Mouse (Mus musculus) cerebellum, postnatal 10 days (tissue): ENCODE measurements at regions not wholly inside any gene's neighbourhood (a gene's known extent, or its start where the extent isn't known, plus 50 kb on each side); places are given as distances from the start of the nearest gene placed in this dataset.
A peak's percentile ranks its signal among the peaks of the same experiment; 100 is the strongest.

Experiments
- DNase-seq, 2 experiments: peaks; one replicate each; pipeline ENCODE4 v3.0.0; 2021; ENCODE audit warnings: mixed read lengths in 2 of 2

DNA sequence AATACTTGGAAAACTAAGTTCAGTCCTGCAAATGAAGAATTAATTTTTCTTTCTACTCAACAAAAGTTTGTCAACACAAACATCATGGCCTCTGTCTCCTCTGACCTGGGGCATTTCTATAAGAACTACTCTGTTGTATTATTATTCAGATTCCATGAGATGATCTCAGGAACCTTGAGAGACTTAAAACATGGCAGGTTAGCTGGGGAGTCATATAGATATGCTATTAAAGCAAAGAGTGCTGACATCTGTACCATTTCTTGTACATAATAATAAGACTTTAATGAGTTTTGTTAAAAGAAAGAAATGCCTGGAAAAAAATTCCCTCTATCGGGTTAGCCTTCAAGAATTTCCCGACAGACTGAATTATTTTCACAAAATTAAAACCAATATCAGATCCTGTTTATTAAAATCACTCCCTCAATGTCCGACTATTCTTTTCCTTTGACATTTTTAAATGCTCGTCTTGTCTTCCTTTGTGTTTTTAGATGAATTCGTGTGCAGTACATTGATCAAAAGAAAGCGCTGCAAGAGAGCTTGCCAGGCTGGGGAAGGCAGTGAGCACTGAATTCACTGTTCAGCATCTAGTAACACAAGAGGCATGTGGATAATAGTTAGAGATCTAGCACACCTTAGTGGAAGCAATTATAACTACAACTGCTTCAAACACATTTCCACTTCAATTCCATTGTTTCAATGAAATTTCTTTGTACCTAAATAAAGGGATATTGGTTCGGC lies 145.0 kb upstream of the Cxadr start:
- DNase-seq, result peak; percentile 70 to 76

DNA sequence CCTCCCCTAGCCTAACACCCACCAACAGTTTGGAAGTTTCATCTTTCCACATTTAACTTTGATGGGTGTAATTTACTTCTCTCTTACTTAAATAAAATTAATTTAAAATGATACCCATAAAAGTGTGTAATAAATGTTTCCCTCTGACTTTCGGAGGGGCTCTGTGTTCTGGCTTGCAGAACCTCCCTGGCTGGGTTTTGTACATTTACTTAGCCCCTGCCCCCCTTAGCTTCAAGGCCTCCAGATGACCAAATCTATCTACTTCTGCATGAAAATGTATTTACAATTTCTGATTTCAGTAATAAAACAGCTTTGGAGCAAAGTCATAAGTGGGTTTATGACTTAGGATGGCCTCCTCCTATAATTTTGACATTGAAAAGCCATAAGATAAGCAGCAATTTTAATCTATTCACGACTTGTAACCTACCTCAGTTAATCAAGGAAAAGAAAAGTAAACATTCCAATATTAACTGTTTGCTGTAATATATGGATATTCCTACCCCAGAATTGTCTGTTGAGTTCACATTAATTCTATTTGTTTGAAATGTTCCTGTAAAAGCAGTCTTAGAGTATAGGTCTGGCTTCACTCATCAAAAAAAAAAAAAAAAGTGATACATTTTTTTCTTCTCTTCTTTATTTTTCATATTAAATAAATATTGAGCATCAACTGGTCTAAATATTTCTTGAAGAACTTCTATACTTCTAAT lies 147.2 kb upstream of the Cxadr start:
- no peak for DNase-seq

DNA sequence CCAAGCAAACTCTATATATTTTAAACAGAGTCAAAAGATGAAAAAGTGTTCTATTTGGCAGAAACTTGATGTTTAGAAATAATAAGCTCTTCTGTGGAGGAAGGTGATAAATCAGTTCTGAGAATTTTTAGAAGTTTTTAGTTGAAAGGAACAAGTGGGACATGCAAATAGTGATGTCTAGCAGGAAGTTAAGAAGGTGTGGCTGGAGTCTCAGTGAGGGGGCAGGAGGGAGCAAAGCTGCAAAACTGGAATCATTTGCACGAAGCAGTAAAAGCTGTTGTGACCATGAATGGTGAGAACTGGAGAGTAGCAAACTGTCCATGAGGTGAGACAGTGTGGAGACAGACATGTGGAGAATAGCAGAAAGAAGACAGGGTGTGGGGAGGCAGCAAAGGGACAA lies 157.1 kb upstream of the Cxadr start:
- no peak for DNase-seq

DNA sequence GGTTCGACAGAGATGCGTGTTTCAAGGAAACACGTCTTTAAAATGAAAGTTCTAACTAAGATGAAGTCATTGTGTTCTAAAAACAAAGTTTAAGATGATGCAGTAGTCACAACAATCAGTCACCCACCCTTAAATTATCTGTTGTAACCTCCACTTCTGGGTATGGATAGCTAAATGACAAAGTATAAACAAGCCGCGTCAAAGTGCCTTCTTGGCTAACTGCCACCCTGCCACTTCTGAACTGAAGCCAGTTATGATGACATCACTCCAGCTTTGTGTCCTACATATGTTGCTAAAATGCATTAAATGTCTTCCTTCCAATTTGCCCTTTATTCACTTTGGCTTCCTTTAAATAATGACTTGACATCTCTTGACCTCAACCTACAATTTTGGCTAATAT lies 165.8 kb upstream of the Cxadr start:
- peak; percentile 19 to 36 for DNase-seq

DNA sequence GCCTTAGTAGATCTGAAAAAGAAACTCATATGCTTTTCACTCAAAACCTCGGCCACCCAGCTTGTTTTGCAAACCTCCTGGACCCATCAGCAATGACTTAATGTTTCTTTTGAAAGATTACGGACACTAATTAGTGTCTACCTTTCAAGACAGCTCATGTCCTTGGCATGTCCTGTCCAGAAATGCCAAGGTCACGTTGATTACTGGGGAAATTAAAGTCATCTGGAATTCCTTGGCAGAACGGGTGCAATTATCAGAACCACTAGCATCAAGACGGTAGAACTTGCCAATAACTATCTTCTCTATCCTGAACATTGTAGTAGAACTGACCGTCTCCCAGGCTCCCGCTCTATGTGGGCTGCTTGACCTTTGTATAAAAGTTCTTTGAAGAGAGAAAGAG lies 166.8 kb upstream of the Cxadr start:
- DNase-seq, result no peak

DNA sequence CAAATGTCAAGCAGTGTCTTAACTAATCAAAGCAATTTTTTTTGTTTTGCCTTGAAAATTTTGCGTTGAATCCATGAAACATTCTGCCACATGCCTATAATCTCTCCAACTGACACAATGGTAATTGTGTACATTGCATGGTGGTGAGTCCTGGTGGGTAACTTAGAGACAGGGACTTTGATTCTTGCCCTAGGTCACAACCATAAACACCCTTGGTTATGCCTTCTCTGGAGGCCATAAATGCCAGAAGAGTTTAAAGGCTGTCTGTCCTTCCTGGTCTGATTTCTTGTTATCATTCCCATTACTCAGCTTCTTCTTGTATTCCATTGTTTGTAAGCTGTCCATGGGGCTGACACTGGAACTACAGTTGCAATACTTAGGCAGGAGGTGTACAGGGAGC lies 179.6 kb upstream of the Cxadr start:
- DNase-seq, result no peak

DNA sequence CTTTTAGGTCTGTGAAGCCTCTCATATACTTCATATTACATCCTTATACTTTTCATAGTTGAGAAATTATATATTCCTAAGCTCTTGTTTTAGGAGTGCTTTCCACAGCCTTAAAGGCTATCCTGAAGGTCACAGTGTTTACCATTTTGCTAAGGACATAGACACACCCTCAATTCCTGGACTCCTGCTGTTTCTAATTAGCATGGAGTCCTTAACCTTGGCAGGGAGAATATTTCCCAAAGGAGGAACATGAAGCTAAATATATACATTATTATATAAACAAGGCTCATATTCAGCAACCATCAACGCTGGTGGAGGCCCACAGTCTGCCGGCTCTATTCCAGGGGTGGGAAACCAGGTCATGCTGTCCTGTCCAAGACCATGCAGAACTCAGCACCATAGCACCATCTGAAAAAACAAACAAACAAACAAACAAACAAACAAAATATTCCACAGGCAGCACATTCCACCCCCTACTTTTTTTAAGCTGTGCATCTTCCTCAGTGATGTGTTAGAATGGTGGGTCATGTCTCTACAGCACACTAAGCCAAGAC lies 180.9 kb upstream of the Cxadr start:
- DNase-seq, result no peak

DNA sequence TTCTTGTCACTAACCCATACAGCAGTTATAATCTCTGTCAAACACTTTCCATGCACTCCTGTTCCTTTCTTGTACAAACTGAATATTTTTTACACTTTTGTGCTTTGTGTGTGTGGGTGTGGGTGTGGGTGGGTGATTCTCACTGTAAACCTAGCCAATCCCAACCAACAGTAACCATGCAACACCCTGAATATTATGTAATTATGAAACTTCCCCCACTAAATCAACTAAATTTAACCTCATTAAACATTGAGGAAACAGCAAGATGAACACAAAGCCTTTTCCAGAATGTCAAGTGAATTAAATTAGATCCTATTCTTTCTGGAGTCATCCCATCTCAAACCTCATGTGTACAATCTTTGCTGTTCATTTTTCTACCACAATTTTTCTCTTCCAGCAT lies 197.0 kb upstream of the Cxadr start:
- DNase-seq, result no peak

DNA sequence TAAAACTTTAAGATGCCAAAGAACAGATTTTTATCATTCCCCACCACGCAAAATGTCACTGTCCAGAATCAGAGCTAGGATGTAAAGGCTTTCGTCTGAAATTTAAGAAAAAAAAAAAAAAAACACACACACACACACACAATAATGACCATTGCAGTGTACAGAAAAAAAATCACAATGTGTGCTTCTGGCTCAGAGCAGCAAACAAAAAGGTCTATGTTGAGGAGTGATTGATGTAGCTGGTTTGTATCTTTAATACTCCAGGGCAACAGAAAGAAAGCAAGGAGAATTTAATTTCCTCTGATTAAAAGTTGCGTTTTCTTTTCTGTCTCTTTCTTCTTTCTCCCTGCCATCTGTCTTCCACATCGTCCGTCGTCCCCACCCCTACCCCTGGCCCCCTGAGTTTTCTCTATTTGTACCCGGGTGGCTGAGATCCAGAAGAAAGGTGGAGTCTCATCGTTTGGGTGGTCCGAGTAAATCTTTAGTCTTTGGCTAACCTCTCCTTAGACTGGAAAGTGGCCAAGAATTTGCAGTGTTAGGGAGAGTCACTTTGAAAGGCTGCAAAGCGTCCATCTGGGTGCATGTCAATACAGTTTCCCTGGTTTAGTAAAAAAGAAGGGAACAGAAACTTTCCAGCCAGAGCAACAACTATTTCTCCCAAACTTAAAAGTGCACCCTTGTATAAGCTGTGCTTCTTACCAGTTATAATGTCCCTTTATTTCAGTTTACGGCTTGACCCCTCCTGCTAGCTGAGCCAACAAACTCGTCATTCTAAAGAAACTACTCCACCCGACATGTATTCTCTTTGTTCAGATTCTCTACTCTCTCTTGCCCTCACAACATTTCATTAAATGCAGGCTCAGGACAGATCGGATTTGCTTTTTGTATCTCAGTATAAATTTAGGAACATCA lies 199.6 kb upstream of the Cxadr start:
- DNase-seq, result peak; percentile 70 to 73

DNA sequence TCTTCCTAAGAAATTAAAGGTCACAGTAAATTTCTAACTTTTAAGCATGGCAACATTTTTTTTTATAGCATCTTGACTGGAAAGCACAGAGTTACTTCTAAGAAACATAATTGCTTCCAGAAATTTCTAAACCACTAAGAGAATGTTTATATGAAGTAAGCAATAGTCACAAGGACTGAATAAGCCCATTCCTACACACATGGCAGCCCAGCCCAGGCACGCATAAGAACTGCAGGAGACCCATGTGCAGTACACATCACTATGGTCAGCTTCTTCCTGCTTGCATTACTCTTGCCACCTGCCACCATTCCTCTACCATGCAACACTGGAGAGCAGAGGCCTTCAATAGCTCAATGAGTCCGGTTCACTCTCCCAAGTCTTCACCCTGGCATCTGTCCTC lies 201.4 kb upstream of the Cxadr start:
- no peak for DNase-seq

DNA sequence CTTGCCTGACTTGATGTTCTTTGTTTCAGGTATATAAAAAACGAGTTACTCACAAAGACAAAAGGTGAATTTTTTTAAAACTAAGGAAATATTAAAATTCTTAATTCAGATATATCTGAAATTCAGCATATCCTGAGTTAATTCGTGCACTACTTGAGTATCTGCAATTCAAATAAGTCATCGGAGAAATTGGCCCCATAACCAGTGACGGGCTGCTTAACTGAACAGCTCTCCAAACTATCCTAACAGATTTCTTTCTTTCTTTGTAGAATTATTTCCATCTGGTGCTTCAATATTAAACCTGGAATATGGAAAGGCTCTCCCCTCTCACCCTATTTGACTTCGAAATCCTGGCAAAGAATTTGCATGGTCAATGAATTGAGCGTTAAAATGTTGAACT lies 202.2 kb upstream of the Cxadr start:
- DNase-seq, result no peak

DNA sequence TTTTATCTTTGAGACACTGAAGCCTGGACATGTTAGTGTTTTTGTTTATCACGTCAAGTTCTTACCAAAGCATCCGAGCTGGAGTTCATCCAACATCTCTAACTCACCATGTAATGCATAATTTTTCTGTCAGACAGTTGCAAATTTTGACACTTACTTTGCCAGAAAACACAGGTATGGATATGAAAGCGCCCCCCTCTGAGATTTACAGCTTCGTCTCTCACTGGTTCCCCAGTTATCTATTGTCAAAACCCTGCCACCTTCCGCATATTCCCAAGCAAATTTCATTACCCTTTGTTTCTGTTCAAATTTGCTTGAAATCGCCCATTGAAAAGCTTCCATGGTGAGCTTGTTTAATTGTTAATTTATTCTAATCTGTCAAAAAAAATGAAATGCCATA lies 202.7 kb upstream of the Cxadr start:
- DNase-seq, result peak; percentile 9 to 12

DNA sequence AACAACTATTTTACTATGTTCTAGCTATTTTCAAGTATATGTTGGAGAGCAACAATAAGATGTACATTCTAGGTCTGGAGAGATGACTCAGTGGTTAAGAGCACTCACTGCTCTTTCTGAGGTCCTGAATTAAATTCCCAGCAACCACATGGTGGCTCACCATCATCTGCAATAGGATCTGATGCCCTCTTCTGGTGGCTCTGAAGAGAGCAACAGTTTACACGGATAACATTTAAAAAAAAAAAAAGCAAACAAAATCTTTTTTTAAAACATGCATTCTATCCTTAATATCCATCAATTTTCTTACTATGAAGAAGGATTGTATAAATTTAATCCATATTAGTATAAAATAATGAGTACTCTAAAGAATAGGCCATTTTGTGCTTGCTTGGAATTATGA lies 204.7 kb upstream of the Cxadr start:
- DNase-seq, result no peak

DNA sequence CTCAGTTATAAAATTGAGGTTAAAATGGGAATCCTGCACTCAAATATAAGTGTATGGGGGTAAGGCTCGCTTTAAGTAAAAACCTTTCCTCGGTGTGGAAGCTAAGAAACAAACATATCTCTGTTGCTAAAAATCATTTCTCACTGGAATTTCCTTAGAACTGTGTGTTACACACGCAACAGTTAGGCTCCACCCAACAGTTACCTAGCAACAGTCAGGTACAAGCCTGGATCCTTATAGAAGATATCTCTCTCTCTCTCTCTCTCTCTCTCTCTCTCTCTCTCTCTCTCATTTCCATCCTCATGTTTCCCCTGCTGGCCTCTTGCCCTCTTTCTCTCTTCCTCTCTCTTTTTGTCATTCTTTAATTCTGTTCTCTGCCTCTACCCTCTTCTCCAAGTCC lies 211.1 kb upstream of the Cxadr start:
- no peak for DNase-seq

DNA sequence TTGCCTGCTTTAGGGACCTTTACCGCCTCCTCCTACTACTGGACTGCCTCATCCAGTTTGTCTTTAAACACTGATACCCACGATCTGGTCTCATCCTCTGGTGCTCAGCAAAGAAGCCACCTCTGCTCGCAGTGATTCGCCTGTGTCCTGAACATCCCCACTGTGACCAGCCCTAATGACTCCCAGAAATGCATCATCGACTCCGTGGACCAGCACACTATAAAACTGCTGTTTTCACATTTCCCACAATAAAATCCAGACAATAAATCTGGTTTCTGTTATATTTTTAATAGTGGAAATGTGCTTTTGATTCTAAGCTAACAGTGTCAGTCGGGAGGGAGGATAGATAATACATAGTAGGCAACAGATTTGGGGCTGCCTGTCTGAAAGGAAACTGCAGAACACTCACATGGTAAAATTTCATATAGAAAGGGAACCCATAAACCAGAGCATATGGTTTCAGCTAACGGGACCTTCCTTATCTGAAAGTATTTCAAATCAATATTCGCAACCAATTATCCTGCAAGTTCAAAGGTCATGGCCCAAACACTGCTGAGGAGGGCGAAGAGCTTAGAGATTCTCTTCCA lies 233.7 kb upstream of the Cxadr start:
- no peak for DNase-seq

DNA sequence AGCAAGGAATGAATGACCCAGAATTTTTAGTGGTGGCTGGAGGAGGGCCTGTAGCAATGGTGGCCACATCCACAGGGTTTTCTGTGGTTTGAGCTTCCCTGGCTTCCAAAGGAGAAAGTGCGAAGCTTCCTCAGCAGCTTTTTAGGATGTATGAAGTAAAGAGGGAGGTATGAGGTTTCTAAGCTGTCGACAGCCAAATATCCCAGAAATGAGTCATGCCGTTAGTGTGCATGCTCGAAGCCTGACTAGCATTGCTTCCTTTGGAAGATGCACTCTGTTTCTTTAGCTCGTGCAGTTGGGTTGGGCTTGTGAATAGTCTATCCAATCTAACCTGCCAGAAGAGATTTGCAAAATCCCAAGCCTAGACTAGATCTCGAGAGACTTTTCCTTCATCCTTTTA lies 240.8 kb upstream of the Cxadr start:
- DNase-seq, result no peak

DNA sequence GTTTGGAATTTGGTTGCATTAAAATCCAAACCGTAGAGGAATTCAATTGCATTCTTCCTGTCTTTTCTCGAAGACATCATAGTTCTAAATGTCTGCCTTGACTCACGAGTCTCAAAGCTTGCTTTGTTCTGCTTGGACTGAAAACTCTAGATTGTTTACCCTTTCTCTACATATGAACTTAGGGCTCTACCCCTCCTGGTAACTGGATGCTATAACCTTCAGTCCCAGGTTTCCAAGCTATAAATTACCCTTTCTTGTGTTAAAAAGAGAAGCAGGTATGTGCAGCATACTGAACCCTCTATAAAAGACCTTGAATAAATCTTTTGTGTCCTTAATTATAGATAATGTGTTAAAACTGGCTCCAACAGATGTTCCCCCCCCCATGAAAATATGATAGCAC lies 243.7 kb upstream of the Cxadr start:
- DNase-seq, result no peak

DNA sequence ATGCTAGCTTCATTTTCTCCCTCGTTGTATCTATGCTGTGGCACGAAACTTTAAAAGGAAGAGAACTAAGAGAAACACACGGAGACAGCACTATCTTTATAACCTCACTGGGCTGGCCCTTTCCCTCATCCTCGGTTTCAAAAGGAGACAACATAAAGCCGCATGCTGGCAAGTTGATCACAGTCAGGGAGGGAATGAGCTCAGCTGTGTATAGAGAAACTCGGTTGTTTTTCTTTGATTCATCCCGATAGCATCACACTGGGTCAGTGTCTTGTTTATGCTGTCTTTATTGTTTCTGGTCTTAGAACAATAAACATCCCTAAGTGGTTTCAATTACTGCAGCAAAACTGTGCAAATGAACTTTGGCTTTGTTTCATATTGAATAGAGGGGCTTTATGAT lies 249.2 kb upstream of the Cxadr start:
- peak in 1 of 2 experiments; percentile 1 for DNase-seq

DNA sequence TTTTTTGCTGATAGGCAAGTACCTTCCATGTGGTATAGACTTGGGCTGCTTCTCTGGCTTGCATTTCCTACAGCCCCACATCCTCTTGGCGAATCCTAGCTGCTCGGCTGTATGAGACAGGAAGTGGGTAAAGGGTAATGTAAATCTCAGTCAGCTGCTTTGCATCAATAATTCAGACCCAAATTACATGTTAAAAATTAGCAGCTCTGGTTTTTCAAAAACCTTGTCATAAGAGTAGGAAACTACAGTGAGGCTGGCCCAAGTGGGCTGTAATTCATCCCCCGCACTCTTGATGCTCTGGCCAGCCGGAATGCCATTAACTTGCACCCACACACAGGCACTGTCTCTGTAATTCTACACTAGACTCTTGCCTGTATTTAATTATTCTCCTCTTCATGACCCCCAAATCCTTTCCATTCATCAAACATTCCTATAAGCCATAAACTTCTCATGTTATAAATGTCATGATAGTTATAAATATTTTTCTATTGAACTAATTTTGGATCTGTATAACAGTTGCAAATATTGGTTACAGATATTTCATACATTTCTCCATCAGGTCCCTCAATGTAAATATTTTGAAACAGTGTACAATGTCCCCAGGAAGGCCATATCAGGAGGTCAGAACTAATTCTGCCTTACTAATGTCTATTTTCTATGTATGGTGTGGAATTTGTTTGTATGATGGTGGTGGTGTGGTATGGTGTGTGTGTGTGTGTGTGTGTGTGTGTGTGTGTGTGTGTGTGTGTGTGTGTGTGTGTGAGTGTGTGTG lies 261.0 kb upstream of the Cxadr start:
- DNase-seq, result no peak

DNA sequence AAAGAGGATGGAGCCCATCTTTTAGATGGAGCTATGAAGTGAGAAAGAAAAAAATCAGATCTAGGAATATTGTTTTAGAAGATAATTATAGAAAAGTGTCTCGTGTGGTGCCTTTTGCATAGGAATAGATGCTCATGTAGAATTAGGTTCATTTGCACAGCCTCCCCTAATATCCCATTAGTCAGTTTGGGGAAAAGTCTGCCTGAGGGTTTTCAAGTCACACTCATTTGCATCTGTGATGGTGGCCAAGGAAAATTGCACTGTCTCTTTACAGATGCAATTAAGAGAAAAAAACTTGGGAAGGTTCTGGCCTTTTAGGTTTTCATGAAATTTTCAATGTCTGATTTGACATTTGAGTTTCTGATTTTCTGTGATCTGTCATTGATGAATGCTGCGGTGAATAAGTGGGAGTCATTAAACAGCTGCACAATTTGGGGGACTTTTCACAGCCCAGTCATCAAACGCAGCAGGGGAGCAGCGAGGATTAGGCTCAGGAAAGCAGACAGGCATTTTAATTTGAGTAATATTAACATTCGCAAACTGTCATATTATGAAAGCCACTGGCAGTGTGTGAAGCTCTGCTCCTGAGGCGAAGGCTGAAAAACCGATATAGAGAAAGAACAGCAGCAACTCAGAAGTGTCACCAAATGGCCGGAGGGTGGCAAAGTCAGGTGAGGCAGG lies 281.5 kb upstream of the Cxadr start:
- peak; percentile 25 to 40 for DNase-seq

DNA sequence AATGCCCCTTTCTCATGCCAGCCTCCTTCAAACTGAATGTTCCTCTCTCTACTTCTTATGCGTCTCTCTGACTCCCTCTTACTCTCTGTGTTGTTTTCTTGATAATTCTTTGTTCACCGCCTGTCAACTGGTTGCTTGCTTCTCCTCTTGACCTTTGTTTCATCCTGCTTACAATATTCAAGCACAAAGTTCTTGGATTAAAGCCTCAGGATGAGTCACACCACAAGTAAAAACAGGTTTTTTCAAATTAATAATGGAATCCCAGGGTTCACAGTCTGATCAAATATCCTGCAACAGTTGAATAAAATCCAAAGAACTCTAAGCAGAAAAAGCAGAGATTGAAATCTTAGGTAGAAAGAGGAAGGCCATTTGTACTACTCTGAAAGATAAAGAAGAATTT lies 285.9 kb upstream of the Cxadr start:
- no peak for DNase-seq
